ENCODE assay signal across 13 mouse cellular contexts in the genomic region with DNA sequence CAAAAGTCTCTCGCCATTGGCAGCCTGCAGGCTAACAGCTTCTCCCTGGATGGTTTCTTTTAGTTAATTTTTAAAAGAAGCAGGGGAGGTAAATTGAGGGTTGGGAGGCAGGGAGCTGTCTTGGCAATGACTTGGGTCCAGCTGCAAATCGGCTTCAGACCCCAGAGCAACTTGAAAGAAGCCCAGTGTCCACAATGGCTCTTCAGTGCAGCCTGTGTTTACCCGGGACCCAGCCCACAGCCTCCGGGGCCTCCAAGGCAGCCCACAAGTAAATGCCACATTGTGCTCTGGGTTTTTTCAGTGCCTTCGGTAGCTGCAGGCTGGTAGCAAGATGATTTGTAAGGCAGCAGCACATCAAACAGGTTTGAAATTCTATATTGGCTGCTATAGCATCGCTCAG. TPM values are rescaled to one million over a fixed set of nuclear protein-coding genes. Genes with fewer than 3 reads are reported as not detected.
A peak's percentile ranks its signal among the peaks of the same experiment; 100 is the strongest.
DNase-seq lines count a peak whose midpoint lies in the region; ATAC-seq and TF ChIP-seq lines count a peak whose summit lies in the region.
"Had no signal": no experiment of that assay in that cellular context is flagged by ENCODE, and none has a peak within 500 bp of the region (broad histone marks: within the 10 kb centered on the region; RNA-seq: fewer than 3 reads in every experiment).

No protein-coding gene starts in this region.

- peak; percentile 80 for ATAC-seq in forebrain, postnatal 0 days
- no peak for ATAC-seq in forebrain, embryonic 15.5 days (replicated peaks)
- ATAC-seq in limb, embryonic 12.5 days (ENCODE audit: insufficient number of reproducible peaks, insufficient read depth, low FRiP score, low TSS enrichment, low read depth): no peak; the same call in 1 of the 2 replicates
- 0 out of 2 replicates have a peak, but pooled peaks have one; percentile 37 for ATAC-seq in limb, embryonic 13.5 days (ENCODE audit: low FRiP score, low read depth)
- ATAC-seq: liver, embryonic 12.5 days had no signal

- no peak for TF ChIP-seq CTCF in forebrain, postnatal 0 days (IDR thresholded peaks at IDR 0.05; ENCODE audit: low read depth)

- H3K9me3 ChIP-seq in forebrain, postnatal 0 days (ENCODE audit: low read length): no peaks in the 10 kb centered on the region
- H3K9me3 ChIP-seq in forebrain, embryonic 15.5 days: no peaks in the 10 kb centered on the region
- H3K9me3 ChIP-seq in limb, embryonic 12.5 days: no peaks in the 10 kb centered on the region
- no peaks in the 10 kb centered on the region for H3K9me3 ChIP-seq in limb, embryonic 10.5 days (replicated peaks)
- no peaks in the 10 kb centered on the region for H3K9me3 ChIP-seq in limb, embryonic 13.5 days
- H3K9me3 ChIP-seq: liver, embryonic 12.5 days had no signal

- no peaks in the 10 kb centered on the region for H3K36me3 ChIP-seq in forebrain, postnatal 0 days (ENCODE audit: insufficient read depth)
- no peaks in the 10 kb centered on the region for H3K36me3 ChIP-seq in forebrain, embryonic 15.5 days
- no peaks in the 10 kb centered on the region for H3K36me3 ChIP-seq in limb, embryonic 12.5 days
- no peaks in the 10 kb centered on the region for H3K36me3 ChIP-seq in limb, embryonic 10.5 days
- no peaks in the 10 kb centered on the region for H3K36me3 ChIP-seq in limb, embryonic 13.5 days
- H3K36me3 ChIP-seq: liver, embryonic 12.5 days had no signal

- DNase-seq in forebrain, postnatal 0 days: peak; percentile 26
- DNase-seq in limb, embryonic 10.5 days (ENCODE audit: low spot score): no peak
- peak; percentile 8 for DNase-seq in brain, embryonic 18.5 days (ENCODE audit: low read depth, low spot score)
- DNase-seq in spleen, postnatal 36 days (ENCODE audit: low spot score in 2 of 2): no peak
- no peak for DNase-seq in kidney, postnatal 14 days
- DNase-seq: heart, postnatal 4 days had no signal

- H3K4me1 ChIP-seq in forebrain, postnatal 0 days (ENCODE audit: insufficient read depth): no peaks in the 10 kb centered on the region
- no peaks in the 10 kb centered on the region for H3K4me1 ChIP-seq in forebrain, embryonic 15.5 days
- H3K4me1 ChIP-seq in limb, embryonic 12.5 days (replicated peaks): peaks cover 4% of the 10 kb centered on the region; the same call in 1 of the 2 replicates
- peaks cover 3% of the 10 kb centered on the region; the same call in 1 of the 2 replicates for H3K4me1 ChIP-seq in limb, embryonic 10.5 days
- H3K4me1 ChIP-seq in limb, embryonic 13.5 days: 0 out of 2 replicates have a peak, but pooled peaks cover 3% of the 10 kb centered on the region
- H3K4me1 ChIP-seq: liver, embryonic 12.5 days had no signal

- no peak overlapping the region for H3K9ac ChIP-seq in forebrain, postnatal 0 days
- no peak overlapping the region for H3K9ac ChIP-seq in forebrain, embryonic 15.5 days (replicated peaks)
- H3K9ac ChIP-seq in limb, embryonic 12.5 days (replicated peaks): no peak overlapping the region
- no peak overlapping the region for H3K9ac ChIP-seq in limb, embryonic 13.5 days
- H3K9ac ChIP-seq: liver, embryonic 12.5 days had no signal

- 28% methylated on average over 6 of the region's 6 CpGs for WGBS in forebrain, postnatal 0 days
- 26% methylated on average over 6 of the region's 6 CpGs for WGBS in forebrain, embryonic 15.5 days
- 47% methylated on average over 6 of the region's 6 CpGs for whole genome bisulfite sequencing in limb, embryonic 12.5 days
- WGBS in limb, embryonic 10.5 days: 61% methylated on average over 6 of the region's 6 CpGs
- WGBS in limb, embryonic 13.5 days: 54% methylated on average over 6 of the region's 6 CpGs

- H3K27ac ChIP-seq in forebrain, postnatal 0 days (ENCODE audit: low read depth, low read length): no peak overlapping the region
- no peak overlapping the region for H3K27ac ChIP-seq in forebrain, embryonic 15.5 days (replicated peaks)
- peak overlapping the region; percentile 62; the same call in 1 of the 2 replicates for H3K27ac ChIP-seq in limb, embryonic 12.5 days
- no peak overlapping the region for H3K27ac ChIP-seq in limb, embryonic 10.5 days
- peak overlapping the region; percentile 69; the same call in 1 of the 2 replicates for H3K27ac ChIP-seq in limb, embryonic 13.5 days
- H3K27ac ChIP-seq: liver, embryonic 12.5 days had no signal

- no peak overlapping the region for H3K4me2 ChIP-seq in forebrain, postnatal 0 days (ENCODE audit: low read depth)
- no peak overlapping the region for H3K4me2 ChIP-seq in forebrain, embryonic 15.5 days (replicated peaks)
- H3K4me2 ChIP-seq in limb, embryonic 12.5 days: no peak overlapping the region
- H3K4me2 ChIP-seq in limb, embryonic 13.5 days (replicated peaks): 0 out of 2 replicates have a peak overlapping the region, but pooled peaks have one; percentile 19
- H3K4me2 ChIP-seq: liver, embryonic 12.5 days had no signal

- no peak overlapping the region for H3K4me3 ChIP-seq in forebrain, postnatal 0 days (ENCODE audit: low read depth, low read length)
- no peak overlapping the region for H3K4me3 ChIP-seq in forebrain, embryonic 15.5 days
- no peak overlapping the region for H3K4me3 ChIP-seq in limb, embryonic 12.5 days (replicated peaks)
- H3K4me3 ChIP-seq in limb, embryonic 10.5 days: no peak overlapping the region
- no peak overlapping the region for H3K4me3 ChIP-seq in limb, embryonic 13.5 days
- H3K4me3 ChIP-seq: liver, embryonic 12.5 days had no signal

- H3K27me3 ChIP-seq in forebrain, postnatal 0 days (ENCODE audit: insufficient read depth, low read length): no peaks in the 10 kb centered on the region
- no peaks in the 10 kb centered on the region for H3K27me3 ChIP-seq in forebrain, embryonic 15.5 days
- peaks cover 6% of the 10 kb centered on the region for H3K27me3 ChIP-seq in limb, embryonic 12.5 days
- H3K27me3 ChIP-seq in limb, embryonic 10.5 days (ENCODE audit: low read depth, poor library complexity, severe bottlenecking): no peaks in the 10 kb centered on the region; the same call in 1 of the 2 replicates
- H3K27me3 ChIP-seq in limb, embryonic 13.5 days: no peaks in the 10 kb centered on the region; the same call in 1 of the 2 replicates

RNA-seq across cellular contexts. Expression of gene Fbxl2, which starts 3.5 kb away (rescaled TPM):
- 29.9 and 34.0 TPM in 2 replicates for total RNA-seq in forebrain, postnatal 0 days (2014; rRNA removed)
- polyA plus RNA-seq in forebrain, postnatal 0 days (2015; fragmentation: Nextera tagmentation; extraction: Ambion mirVana): 24.2 and 26.1 TPM in 2 replicates
- polyA plus RNA-seq in forebrain, embryonic 15.5 days (2015; fragmentation: Nextera tagmentation; extraction: Ambion mirVana): 19.0 and 22.5 TPM in 2 replicates
- 3.8 and 4.2 TPM in 2 replicates for polyA plus RNA-seq in limb, embryonic 12.5 days (2016; fragmentation: Nextera tagmentation; extraction: Ambion mirVana)
- 3.2 and 5.4 TPM in 2 replicates for polyA plus RNA-seq in limb, embryonic 10.5 days (2016; fragmentation: Nextera tagmentation; extraction: Ambion mirVana)
- polyA plus RNA-seq in limb, embryonic 13.5 days (2015; fragmentation: Nextera tagmentation; extraction: Ambion mirVana): 7.6 and 7.7 TPM in 2 replicates

RNA-seq across cellular contexts. Expression of gene Susd5, which starts 14.4 kb away (rescaled TPM):
- total RNA-seq in forebrain, postnatal 0 days (2014; rRNA removed): 0.54 and 1.6 TPM in 2 replicates
- polyA plus RNA-seq in forebrain, postnatal 0 days (2015; fragmentation: Nextera tagmentation; extraction: Ambion mirVana): 0.09 and 0.31 TPM in 2 replicates
- polyA plus RNA-seq in forebrain, embryonic 15.5 days (2015; fragmentation: Nextera tagmentation; extraction: Ambion mirVana): 0.04 TPM in 1 of 2 replicates, not detected in the other
- 4.8 and 8.4 TPM in 2 replicates for polyA plus RNA-seq in limb, embryonic 12.5 days (2016; fragmentation: Nextera tagmentation; extraction: Ambion mirVana)
- polyA plus RNA-seq in limb, embryonic 10.5 days (2016; fragmentation: Nextera tagmentation; extraction: Ambion mirVana): 0.13 and 0.66 TPM in 2 replicates
- 29.7 and 32.1 TPM in 2 replicates for polyA plus RNA-seq in limb, embryonic 13.5 days (2015; fragmentation: Nextera tagmentation; extraction: Ambion mirVana)
- total RNA-seq: common myeloid progenitor, adult 5-6 weeks; megakaryocyte progenitor cell, adult 5-6 weeks had no signal
- polyA plus RNA-seq: liver, embryonic 12.5 days; thymus, postnatal 0 days had no signal

Comparison
In these comparisons a context has a peak if more than half of its experiments do, and no peak if none do; other contexts are left out.
1. ATAC-seq: peak in forebrain, postnatal 0 days (single experiment) and limb, embryonic 13.5 days (single experiment); none in forebrain, embryonic 15.5 days (single experiment) and limb, embryonic 12.5 days (single experiment).
2. H3K27ac ChIP-seq: peak in limb, embryonic 12.5 days (single experiment) and limb, embryonic 13.5 days (single experiment); none in forebrain, postnatal 0 days (single experiment), forebrain, embryonic 15.5 days (single experiment) and limb, embryonic 10.5 days (single experiment).
3. DNase-seq: peak in forebrain, postnatal 0 days (single experiment) and brain, embryonic 18.5 days (single experiment); none in limb, embryonic 10.5 days (single experiment), spleen, postnatal 36 days (0 of 2) and kidney, postnatal 14 days (single experiment).